Mouse (Mus musculus): ENCODE data around the gene Stambp.
"Not testable (repeated sequence)": the region's sequence is repeated elsewhere in the genome, so short reads cannot be mapped to it uniquely, and the experiment has no call there.

Stambp gene

DNA sequence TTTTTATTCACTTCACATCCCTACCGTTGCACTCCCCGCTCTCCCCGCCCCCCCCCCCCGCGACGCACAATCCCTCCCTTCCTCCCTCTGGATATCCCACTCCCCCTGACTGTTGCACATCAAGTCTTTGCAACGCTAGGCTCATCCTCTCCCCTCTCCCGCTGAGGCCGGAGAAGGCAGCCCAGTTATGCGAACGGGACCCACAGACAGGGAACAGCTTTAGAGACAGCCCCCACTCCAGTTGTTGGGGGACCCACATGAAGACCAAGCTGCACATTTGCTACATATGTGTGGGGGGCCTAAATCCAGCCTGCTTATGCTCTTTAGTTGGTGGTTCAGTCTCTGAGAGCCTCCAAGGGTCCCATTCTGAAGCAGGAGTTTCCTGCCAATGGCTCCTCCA is at the start of gene Stambp:
Gene Stambp (minus strand): TSS at position 59 of the 400 bp plus-strand sequence.
- no peak for DNase-seq (ENCODE audit: low read depth)

DNA sequence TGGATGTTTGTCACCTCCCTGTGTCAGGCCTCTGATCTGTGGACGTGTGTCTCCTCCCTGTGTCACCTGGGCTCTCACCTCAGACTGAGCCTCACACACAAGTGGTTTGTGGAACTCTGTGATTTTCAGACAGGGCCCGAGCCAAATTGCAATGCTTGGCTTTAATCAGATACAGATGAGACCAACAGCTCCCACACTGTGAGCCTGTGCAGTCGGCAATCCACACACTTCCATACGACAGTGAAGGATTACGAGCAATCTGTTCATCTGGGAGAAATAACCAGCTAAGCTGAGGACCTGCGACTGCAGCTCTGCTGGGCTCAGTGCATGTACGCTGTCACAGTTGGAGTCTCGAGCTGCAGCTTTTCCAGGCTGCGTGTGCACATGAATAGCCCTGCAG is 47.4 kb upstream of the Stambp start:
- DNase-seq (ENCODE audit: low read depth): no peak

DNA sequence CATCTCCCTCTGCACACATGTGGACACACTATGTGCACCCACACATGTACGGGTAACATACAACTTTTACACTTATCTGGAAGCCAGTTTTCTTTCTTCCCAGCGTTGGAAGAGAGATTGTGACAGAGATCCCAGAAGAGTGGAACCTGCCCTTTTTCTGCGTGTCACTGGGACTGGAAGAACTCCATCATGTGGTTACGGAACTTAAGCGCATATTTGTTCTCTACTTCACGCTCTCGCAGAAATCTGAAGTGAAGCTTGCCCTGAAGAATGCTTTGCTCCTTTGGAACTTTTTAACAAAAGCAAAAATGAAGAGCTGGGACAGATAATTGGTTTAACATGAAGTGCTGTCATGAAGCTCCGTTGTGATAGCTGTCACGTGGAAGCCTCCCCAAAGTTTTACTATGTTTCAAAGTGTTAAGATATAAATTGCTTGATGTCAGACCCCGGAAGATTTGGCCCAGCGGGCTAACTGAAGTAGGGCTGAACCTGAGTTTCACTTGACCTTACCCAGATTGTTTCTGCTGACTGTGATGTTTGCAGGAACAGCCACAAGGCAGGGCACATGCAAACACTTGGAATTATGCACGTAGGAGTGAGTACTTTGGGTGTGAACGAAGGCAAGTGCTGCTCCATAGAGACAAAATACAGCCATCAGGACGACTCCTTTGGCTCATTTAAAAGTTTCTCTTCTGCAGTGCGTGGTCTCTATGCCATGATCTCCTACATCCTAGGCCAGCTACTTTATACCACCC is 45.2 kb upstream of the Stambp start:
- no peak for DNase-seq (ENCODE audit: low read depth)

DNA sequence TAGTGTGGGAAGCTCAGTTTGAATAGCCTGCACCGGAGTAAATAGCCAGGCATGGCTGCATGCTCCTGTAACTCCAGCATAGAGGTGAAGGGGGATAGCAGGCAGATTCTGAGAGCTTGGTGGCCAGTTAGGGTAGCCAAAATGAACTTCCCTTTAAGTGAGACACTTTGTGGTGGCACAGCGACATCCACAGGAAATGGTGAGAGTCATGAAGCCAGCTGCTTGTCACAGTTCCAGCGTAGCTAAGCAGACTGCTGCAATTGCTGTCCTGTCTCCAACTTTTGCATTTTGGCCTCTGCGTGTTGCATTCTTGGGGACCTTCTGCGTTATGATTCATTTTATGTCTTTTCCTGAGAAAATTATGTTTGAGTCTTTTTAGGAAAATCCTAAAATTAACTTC is 44.0 kb upstream of the Stambp start:
- DNase-seq (ENCODE audit: low read depth): no peak

DNA sequence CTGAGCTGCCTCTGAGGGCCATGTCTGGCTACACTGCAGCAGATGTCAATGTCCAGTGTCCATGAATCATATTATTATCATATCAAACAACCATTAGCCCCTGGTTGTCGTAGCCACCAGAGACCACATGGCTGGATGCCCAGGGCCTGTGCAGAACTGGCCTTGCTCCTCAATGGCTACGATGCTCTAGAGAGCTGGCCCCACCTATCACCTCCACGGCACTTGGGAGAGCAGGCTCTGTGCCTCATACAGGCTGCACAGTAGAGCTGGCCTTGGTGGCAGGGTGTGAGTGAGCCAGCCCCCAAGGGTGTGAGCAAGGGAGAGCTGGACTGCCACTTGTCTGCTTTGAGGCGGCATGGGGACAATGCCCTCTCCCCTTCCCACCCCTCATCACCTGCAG is 41.9 kb upstream of the Stambp start:
- no peak for DNase-seq (ENCODE audit: low read depth)

DNA sequence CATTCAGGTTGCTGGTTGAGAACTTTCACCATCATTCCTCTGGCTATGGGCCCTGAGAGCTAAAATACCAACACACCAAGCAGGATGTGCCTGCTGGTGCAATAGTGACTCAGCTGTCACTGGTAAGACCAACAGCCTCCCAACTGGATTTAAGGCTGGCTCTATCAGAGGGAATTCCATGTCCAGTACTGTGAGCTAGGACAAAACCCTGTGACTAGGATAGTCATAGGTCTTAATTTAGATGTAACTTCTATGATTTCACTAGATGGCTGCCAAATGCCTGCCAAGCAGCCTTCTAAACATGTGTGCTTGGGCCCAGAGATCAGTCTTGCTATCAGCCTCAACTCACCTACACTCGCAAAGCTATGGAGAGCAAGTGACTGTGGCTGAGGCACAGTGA is 40.4 kb upstream of the Stambp start:
- no peak for DNase-seq (ENCODE audit: low read depth)

DNA sequence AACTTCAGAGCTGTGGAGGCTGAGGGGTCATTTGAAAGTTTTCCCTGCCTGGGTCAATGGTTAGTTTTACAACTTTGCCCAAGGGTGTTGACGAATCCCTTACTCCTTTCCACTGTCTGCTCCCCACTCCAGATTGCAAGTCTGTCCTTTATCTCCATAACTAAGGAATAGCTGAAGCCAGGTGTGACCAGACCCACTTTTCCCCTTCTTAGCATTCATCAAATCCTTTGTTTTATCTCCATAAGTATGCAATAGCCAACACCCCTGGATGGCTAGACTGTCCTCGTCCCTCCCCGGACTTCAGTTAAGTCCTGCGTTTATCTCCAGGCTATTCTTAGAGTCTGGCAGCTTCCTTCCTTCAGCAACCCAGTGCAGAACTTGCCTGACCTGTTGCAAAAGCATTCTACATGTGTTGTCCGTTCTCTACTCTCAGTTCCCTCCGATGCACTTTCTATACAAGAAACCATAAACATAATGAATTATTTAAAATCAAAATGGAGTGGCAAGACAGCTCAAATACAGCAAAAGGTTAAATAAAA is 27.2 kb upstream of the Stambp start:
- no peak for DNase-seq (ENCODE audit: low read depth)

DNA sequence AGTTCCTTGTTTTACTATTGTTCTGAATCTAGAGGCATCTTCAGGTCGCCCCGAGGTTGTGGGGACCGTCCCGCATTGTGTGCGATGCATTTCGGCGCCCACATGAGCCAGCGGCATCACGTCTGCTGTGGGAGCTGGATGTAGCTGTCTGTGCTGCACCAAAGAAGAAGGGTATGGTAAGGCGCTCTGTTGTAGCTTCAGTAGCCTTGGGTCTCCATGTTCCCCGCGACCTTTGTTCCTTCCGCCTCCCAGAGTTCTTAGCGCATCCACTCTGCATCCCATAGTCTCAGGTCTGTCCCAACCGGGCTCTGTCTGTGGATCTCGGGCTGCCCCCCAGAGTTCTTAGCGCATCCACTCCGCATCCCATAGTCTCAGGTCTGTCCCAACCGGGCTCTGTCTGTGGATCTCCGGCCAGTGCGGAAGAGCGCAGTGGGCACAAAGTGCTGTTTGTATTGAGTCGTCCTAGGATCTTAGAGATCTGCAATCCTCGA is 26.6 kb upstream of the Stambp start:
- DNase-seq (ENCODE audit: low read depth): no peak

DNA sequence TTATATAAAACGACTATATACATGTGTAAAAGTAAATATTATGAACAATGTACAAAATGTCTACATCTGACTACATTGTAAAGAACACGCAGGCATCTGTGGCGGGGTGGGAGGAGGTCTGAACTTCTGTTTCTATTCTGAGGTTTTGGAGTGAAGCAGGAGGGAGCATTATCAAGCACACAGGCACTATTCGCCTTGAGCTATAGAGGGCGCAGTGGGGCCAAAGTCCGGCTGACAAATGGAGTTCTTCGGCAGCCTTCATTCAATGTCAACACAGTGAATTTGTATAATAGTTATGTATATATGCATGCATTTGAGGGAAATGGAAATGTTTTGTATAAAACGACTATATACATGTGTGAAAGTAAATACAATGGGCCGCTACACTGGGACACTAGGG is 26.1 kb upstream of the Stambp start:
- DNase-seq (ENCODE audit: low read depth): peak; percentile 61

DNA sequence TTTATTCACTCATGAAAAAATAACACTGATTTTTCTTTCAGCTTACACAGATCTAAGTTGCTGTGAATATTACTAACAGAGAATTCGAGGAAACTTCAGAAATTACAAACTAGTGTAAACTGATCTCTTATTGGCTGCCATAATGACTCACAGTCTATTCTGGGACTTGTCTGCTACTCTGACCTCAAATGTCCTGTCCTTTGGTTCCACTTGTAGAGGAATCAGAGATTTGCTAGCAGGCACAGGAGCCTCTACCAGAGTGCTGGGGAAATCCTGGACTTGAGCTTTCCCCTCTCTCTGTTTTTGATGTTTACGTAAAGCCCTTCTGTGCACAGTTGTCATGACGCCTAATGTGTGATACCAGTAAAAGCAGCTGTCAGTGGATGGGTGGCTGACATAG is 25.5 kb upstream of the Stambp start:
- DNase-seq (ENCODE audit: low read depth): no peak

DNA sequence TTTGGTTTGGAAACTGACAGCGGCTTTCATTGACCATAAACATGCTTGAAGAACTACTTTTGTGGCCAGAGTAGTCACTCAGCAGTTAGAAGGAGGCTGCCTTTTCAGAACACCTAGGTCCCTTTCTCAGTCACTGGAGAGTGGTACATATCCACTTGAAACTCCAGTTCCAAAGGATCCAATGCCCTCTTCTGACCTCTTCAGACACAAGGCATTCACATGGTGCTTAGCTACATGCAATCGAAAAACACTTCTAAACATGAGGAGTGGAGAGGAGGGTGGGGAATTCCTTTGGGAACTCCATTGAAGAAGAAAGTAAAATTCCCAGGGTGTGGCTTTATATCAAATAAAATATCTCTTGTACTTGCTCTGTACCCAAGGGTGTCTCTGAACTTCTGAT is 22.5 kb upstream of the Stambp start:
- DNase-seq (ENCODE audit: low read depth): no peak

DNA sequence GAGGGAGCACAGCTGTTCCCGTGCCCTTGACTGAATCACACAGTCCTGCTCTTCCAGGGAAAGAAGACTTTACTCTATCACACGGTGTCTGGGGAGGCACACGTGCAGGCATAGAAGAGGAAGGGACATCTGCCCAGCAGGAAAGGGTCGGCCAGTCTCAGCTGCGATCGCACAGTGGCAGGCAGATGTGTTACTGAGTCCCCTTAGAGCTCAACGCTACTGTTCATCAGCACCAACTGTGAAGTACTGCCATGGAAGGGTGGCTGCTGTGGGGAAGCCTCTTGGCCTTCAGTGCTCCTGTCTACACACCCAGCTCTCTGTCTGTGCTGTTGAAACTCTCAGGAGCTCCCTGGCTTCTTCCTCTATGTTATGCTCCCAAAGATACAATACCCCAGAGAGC is 21.4 kb upstream of the Stambp start:
- no peak for DNase-seq (ENCODE audit: low read depth)

DNA sequence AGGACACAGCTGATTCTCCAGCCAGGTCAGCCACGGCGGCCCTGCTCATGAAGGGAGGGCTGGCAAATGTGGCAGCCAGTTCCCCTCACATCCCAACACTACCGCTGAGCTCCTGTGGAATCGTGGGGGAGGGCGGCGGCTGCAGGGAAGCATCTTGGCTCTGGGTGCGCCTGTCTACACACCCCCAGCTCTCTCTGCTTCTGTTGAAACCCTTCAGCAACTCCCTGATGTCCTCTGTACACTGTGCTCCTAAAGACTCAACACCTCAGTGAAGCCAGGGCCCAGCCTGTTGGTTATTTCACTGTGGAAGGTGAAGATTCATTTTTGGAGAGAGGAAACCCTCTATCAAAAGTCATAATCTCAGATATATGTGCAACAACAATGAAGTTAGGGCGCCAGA is 19.5 kb upstream of the Stambp start:
- no peak for DNase-seq (ENCODE audit: low read depth)

DNA sequence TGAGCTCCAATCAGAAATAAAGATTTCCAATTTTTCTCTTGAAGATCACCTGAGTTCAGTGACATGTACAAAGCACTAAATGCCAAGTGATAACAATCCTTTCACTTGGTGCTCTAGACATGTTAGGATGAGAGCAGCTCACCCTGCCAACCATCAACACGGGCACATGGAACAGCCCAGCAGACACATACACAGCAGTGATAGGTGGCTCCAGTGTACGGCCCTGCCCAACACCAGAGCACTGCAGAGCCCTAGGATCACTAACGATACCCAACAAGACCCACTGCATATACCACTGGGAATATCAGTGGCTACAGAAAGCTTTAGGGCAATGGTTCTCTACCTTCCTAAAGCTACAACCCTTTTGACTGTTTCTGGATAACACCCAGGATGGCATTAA is 17.8 kb upstream of the Stambp start:
- no peak for DNase-seq (ENCODE audit: low read depth)

DNA sequence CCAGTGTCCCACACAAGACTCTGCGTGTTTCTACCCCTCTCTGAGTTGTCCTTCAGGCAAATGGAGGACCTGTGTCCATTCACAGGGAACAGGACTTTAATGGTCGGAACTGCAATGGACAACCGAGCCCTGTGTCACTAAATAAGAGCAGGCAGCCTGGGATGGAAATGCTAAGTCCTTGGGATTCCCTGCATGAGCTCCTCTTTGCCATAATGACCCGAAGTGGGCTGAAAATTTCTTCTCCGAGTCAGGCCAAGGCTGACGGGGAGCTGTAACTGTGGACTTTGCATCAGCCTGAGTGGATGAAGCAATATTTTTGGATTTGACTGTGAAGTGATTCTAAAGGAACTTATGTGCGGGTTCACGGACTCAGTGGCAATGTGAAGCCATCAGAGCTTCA is 14.7 kb upstream of the Stambp start:
- DNase-seq (ENCODE audit: low read depth): not testable (repeated sequence)

DNA sequence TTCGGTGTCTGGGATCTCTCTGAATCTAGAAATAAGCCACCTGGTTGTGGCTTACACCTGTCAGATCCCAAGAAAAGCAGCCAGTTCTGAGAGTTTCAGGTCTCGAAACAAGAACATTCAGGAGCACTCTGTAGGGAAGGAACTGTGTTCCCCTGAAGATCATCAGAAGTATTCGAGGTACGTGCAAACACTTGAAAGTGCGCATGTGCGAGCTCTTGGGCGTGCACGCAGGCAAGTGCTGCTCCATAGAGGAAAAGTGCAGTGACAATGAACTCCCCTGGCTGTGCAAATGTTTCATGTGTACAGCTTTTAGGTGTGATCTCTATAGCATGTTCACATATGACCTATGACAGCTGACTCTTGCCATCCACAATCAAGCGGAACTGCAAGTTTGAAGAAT is 12.8 kb upstream of the Stambp start:
- DNase-seq (ENCODE audit: low read depth): not testable (repeated sequence)

DNA sequence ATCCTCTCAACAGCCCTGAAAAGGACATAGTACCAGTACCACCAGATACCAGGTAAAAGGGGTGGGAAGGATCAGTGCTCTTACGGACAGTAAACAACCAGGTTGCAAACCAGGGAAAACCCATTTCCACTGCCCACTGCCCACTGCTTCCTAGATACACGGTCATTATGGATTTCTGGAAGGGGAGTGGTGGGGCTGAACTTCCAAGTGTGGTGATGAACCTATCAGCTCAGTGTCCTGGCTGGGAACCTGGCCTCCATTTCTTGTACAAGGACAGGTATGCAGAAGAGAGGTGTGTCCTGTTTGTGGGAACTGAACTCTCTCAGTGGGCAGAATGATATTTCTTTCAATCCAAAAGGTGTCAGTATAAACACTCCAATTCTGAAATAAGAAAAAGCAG is 11.1 kb upstream of the Stambp start:
- no peak for DNase-seq (ENCODE audit: low read depth)

DNA sequence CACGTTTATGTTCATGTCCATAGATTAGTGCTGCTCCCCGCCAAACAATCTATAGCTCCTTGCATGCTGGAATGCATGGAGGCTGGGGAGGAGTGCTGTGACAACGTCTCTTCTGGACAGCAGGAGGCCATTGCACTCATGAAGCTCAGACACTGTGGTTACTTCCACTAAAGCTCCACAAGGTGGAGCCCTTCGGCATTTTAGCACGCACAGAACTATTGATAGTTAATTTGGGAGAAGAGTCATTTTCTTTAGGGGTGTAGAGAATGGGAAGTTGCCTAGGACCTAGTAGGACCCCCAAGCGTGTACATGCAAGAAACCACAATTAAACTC is 10.4 kb upstream of the Stambp start:
- peak; percentile 75 for DNase-seq (ENCODE audit: low read depth)

DNA sequence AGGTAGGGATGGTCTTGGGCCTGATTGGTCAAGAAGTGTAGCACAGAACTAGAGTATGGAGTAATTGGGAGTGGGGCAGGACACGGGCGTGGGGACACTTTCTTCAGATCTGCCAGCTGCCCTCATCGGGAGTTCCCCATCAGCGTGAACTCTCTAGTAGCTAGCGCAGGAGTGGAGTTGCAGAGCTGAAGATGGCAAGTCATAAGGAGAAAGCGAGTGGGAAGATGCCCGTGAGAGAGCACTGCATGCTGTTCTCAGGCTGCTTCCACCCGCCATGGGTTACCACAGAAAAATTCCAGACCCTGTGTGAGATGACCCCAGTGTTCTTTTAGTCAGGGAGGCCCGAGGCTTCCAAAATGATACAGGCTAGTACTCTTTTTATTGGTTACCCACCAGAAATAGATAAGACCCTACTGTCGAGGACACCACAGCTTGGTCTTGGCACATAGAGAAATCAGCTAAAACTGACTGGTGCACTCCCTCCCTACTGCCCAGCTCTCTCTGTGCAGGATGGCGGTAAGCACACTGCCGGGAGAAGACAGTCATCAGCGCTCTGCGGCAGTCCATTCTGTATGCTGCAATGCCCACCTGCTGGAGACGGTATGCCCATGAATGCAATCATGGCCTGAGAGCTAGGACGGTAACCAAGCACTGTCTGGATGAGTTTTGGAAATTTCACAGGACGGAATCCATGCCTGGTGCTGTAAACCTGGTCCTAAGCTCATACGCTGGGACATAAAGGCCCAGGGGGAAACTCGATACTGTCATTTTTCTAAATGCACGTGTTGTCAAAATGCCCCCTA is 9.8 kb upstream of the Stambp start:
- DNase-seq (ENCODE audit: low read depth): no peak

DNA sequence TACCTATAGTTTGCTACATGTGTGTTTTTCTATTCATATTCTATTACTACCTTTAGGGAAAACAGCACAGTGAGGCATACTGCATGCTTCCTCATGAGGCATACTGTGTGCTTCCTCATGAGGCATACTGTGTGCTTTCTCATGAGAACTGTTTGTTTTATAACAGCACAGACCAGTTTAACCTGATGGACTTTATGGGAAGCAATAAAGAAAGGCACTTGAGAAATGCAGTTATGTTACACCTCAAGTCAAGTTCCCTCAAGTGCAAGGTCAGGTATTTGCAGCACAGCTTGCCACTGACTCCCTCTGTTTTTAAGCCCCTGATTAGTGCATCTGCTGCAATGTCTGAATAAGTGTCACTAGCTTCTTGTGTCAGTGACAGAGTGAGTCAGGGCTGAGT is 5.0 kb upstream of the Stambp start:
- no peak for DNase-seq (ENCODE audit: low read depth)

DNA sequence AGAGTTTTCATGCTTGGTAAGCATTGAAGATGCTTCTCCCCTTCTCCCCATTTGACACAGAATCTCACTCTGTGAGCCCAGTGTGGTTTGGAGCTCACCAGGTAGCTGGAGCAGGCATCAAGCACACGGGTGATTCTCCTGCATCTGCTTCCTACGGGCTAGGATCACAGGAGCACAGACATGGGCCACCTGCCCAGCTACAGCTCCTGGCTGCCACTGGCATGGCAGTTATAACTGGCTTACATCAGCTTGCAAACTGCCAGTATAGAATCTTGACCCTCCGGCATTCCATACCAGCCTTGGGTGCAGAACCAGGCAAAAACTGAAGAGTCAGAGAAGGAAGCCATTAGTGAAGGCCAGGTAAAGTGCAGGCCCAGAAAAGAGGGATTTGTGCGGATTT is 3.1 kb upstream of the Stambp start:
- no peak for DNase-seq (ENCODE audit: low read depth)

DNA sequence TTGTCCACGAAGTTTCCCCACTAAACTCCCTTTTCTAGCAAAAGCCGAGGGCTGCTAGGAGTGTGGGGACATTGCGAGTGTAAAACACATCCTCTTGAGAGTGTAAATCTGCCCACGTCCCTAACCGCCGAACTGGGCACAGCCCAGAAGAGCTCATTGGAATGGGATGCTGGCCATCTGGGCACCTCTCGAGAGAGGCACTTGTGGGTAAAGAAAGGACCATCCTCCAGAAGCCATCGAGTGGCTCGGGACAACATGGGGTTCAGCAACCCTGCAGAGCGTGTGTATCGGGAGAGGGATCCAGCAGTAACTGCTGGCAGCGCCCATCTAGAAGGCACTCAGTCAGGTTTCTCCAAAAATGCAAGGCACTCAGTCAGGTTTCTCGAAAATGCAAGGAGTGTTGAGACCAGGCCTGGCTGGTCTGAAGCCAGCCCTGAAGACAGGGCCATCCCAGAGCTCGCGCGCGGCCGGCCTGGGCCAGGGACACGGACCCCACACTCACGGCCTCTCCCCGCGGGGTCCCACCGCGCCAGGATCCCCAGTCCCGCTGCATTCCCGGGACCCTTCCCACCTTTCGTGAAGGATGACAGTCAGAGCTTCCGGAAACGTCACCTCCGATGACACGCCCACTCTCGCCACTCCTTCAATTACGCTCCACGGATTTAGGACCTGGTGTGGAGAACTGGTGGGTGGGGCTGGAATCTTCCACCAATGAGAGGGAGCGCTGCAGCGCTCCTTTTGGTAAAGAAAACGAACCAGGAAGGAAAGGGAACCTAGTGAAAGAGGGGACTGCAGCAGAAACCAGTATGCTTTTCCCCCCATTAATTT is 475 bp downstream of the Stambp start:
- DNase-seq (ENCODE audit: low read depth): peak; percentile 88

Measured in naive thymus-derived CD4-positive, alpha-beta T cell, adult 2 months (primary cell).